Mouse (Mus musculus): ENCODE results near the gene Olfr697. TPM values are rescaled to one million over a fixed set of nuclear protein-coding genes. Genes with fewer than 3 reads are reported as not detected.
"Not testable (repeated sequence)": the region's sequence is repeated elsewhere in the genome, so short reads cannot be mapped to it uniquely, and the experiment has no call there.

Olfr697 gene
- polyA plus RNA-seq (2015; fragmentation: Nextera tagmentation; extraction: Ambion mirVana) = not detected in 2 replicates

- no peak for ATAC-seq
- Histone ChIP-seq H3K9me3 (ENCODE audit: low read length) (no peaks in the 10 kb centered on the region), H3K4me3 (ENCODE audit: low read depth, low read length) (no peak within 1 kb of the TSS), H3K9ac (replicated peaks) (no peak within 1 kb of the TSS), H3K4me1 (ENCODE audit: insufficient read depth) (no peaks in the 10 kb centered on the region), H3K4me2 (ENCODE audit: low read depth, low read length) (no peak within 1 kb of the TSS), H3K27ac (ENCODE audit: low read depth) (no peak within 1 kb of the TSS), H3K27me3 (ENCODE audit: insufficient read depth, low read length) (no peaks in the 10 kb centered on the region), H3K36me3 (replicated peaks; ENCODE audit: insufficient read depth, low read length) (no peaks in the 10 kb centered on the region)
- 68% methylated on average over 1 of the region's 1 CpGs for WGBS (ENCODE audit: insufficient replicate concordance)
- TF ChIP-seq CTCF (IDR thresholded peaks at IDR 0.05; ENCODE audit: low read depth) = no peak
- no peak for TF ChIP-seq EP300 (IDR thresholded peaks at IDR 0.05; ENCODE audit: low read depth)
- no peak for DNase-seq
Measured at GRCm38 (mm10) chr7:106742343-106742742, at the start of gene Olfr697. Olfr697 (minus strand) TSS chr7:106742443.

GRCm38 (mm10) chr7:106788330-106788729, 46.1 kb upstream of the Olfr697 start:
- H3K27ac ChIP-seq (ENCODE audit: low read depth) = no peak overlapping the region
- H3K9me3 ChIP-seq (ENCODE audit: low read length) = no peaks in the 10 kb centered on the region; the same call in 1 of the 2 replicates
- H3K4me3 ChIP-seq (ENCODE audit: low read depth, low read length) = no peak overlapping the region
- H3K36me3 ChIP-seq (replicated peaks; ENCODE audit: insufficient read depth, low read length) = no peaks in the 10 kb centered on the region
- H3K27me3 ChIP-seq (ENCODE audit: insufficient read depth, low read length) = no peaks in the 10 kb centered on the region
- H3K9ac ChIP-seq (replicated peaks) = no peak overlapping the region
- H3K4me2 ChIP-seq (ENCODE audit: low read depth, low read length) = no peak overlapping the region
- ATAC-seq (no peak), DNase-seq (no peak)
- TF ChIP-seq EP300 (IDR thresholded peaks at IDR 0.05; ENCODE audit: low read depth) (no peak), CTCF (IDR thresholded peaks at IDR 0.05; ENCODE audit: low read depth) (peak; percentile 30)
- no peaks in the 10 kb centered on the region for H3K4me1 ChIP-seq (ENCODE audit: insufficient read depth)

- ATAC-seq; H3K27me3 ChIP-seq (ENCODE audit: insufficient read depth, low read length); H3K4me1 ChIP-seq (ENCODE audit: insufficient read depth); H3K36me3 ChIP-seq (replicated peaks; ENCODE audit: insufficient read depth, low read length); DNase-seq; H3K9me3 ChIP-seq (ENCODE audit: low read length); H3K9ac ChIP-seq (replicated peaks); H3K4me3 ChIP-seq (ENCODE audit: low read depth, low read length); H3K4me2 ChIP-seq (ENCODE audit: low read depth, low read length); H3K27ac ChIP-seq (ENCODE audit: low read depth): not testable (repeated sequence)
- WGBS (ENCODE audit: insufficient replicate concordance) = 85% methylated on average over 2 of the region's 2 CpGs
Measured at GRCm38 (mm10) chr7:106761008-106761407, 18.8 kb upstream of the Olfr697 start.

GRCm38 (mm10) chr7:106758800-106759199, 16.6 kb upstream of the Olfr697 start:
- WGBS (ENCODE audit: insufficient replicate concordance) = 51% methylated on average over 2 of the region's 2 CpGs
- no peak for DNase-seq

GRCm38 (mm10) chr7:106755297-106755696, 13.1 kb upstream of the Olfr697 start, which contains the start of gene Olfr698:
Olfr698 (minus strand) TSS chr7:106755397.
- H3K4me2 ChIP-seq (ENCODE audit: low read depth, low read length) = no peak within 1 kb of the TSS
- no peaks in the 10 kb centered on the region for H3K36me3 ChIP-seq (replicated peaks; ENCODE audit: insufficient read depth, low read length)
- H3K27ac ChIP-seq (ENCODE audit: low read depth) = no peak within 1 kb of the TSS
- TF ChIP-seq EP300 (IDR thresholded peaks at IDR 0.05; ENCODE audit: low read depth) (no peak), CTCF (IDR thresholded peaks at IDR 0.05; ENCODE audit: low read depth) (no peak)
- no peaks in the 10 kb centered on the region for H3K27me3 ChIP-seq (ENCODE audit: insufficient read depth, low read length)
- H3K9me3 ChIP-seq (ENCODE audit: low read length) = no peaks in the 10 kb centered on the region
- no peak within 1 kb of the TSS for H3K4me3 ChIP-seq (ENCODE audit: low read depth, low read length)
- no peak for ATAC-seq
- DNase-seq = no peak
- H3K9ac ChIP-seq (replicated peaks) = no peak within 1 kb of the TSS
- no peaks in the 10 kb centered on the region for H3K4me1 ChIP-seq (ENCODE audit: insufficient read depth)

More at GRCm38 (mm10) chr7:106758800-106759199, 16.6 kb upstream of the Olfr697 start:
- Histone ChIP-seq H3K27ac (ENCODE audit: low read depth) (no peak overlapping the region), H3K9me3 (ENCODE audit: low read length) (no peaks in the 10 kb centered on the region), H3K9ac (replicated peaks) (no peak overlapping the region), H3K4me1 (ENCODE audit: insufficient read depth) (no peaks in the 10 kb centered on the region), H3K4me3 (ENCODE audit: low read depth, low read length) (no peak overlapping the region), H3K27me3 (ENCODE audit: insufficient read depth, low read length) (no peaks in the 10 kb centered on the region), H3K4me2 (ENCODE audit: low read depth, low read length) (no peak overlapping the region), H3K36me3 (replicated peaks; ENCODE audit: insufficient read depth, low read length) (no peaks in the 10 kb centered on the region)
- TF ChIP-seq EP300 (IDR thresholded peaks at IDR 0.05; ENCODE audit: low read depth) = no peak
- no peak for ATAC-seq

- no peaks in the 10 kb centered on the region for H3K9me3 ChIP-seq (ENCODE audit: low read length)
- no peaks in the 10 kb centered on the region for H3K4me1 ChIP-seq (ENCODE audit: insufficient read depth)
- H3K36me3 ChIP-seq (replicated peaks; ENCODE audit: insufficient read depth, low read length) = no peaks in the 10 kb centered on the region
- H3K4me2 ChIP-seq (ENCODE audit: low read depth, low read length) = no peak overlapping the region
- TF ChIP-seq EP300 (IDR thresholded peaks at IDR 0.05; ENCODE audit: low read depth) (no peak), CTCF (IDR thresholded peaks at IDR 0.05; ENCODE audit: low read depth) (no peak)
- 80% methylated on average over 5 of the region's 5 CpGs for WGBS (ENCODE audit: insufficient replicate concordance)
- DNase-seq (no peak), ATAC-seq (no peak)
- H3K27ac ChIP-seq (ENCODE audit: low read depth) = no peak overlapping the region
- H3K9ac ChIP-seq (replicated peaks) = no peak overlapping the region
- H3K4me3 ChIP-seq (ENCODE audit: low read depth, low read length) = no peak overlapping the region
- H3K27me3 ChIP-seq (ENCODE audit: insufficient read depth, low read length) = no peaks in the 10 kb centered on the region
Measured at GRCm38 (mm10) chr7:106745811-106746210, 3.6 kb upstream of the Olfr697 start.

- H3K4me1 ChIP-seq (ENCODE audit: insufficient read depth) = no peaks in the 10 kb centered on the region
- H3K4me3 ChIP-seq (ENCODE audit: low read depth, low read length) = no peak overlapping the region
- TF ChIP-seq EP300 (IDR thresholded peaks at IDR 0.05; ENCODE audit: low read depth) (no peak), CTCF (IDR thresholded peaks at IDR 0.05; ENCODE audit: low read depth) (no peak)
- no peaks in the 10 kb centered on the region for H3K9me3 ChIP-seq (ENCODE audit: low read length)
- ATAC-seq = no peak
- no peaks in the 10 kb centered on the region for H3K36me3 ChIP-seq (replicated peaks; ENCODE audit: insufficient read depth, low read length)
- no peak overlapping the region for H3K4me2 ChIP-seq (ENCODE audit: low read depth, low read length)
- no peak overlapping the region for H3K27ac ChIP-seq (ENCODE audit: low read depth)
- no peak overlapping the region for H3K9ac ChIP-seq (replicated peaks)
- H3K27me3 ChIP-seq (ENCODE audit: insufficient read depth, low read length) = no peaks in the 10 kb centered on the region
- no peak for DNase-seq
Measured at GRCm38 (mm10) chr7:106737028-106737427, 5.2 kb downstream of the Olfr697 start.
